Mouse (Mus musculus) heart, embryonic 16.5 days (tissue): ENCODE results near the gene Kif16b. TPM values are rescaled to one million over a fixed set of nuclear protein-coding genes. Genes with fewer than 3 reads are reported as not detected.

Experiments used
- ATAC-seq: fragments of 200-750 bp; cut with Nextera tagmentation; replicated peaks from 2 replicates; pipeline ENCODE4 v1.8.0; 2017; ENCODE audit warnings: moderate number of reproducible peaks; ENCODE audit not compliant: insufficient read depth, low FRiP score; ENCODE audit errors: extremely low read depth
- H3K27ac ChIP-seq: fragments of 300-500 bp; sonication (generic); 2 replicates; pipeline ENCODE4 v1.5.1; 2014; ENCODE audit warnings: mild to moderate bottlenecking, low read length, control low read depth, moderate library complexity
- H3K27me3 ChIP-seq: fragments of 300-500 bp; sonication (generic); 2 replicates; pipeline ENCODE4 v1.6.1; 2014; ENCODE audit warnings: low read length, mixed read lengths; ENCODE audit not compliant: control insufficient read depth, insufficient read depth
- H3K36me3 ChIP-seq: fragments of 300-500 bp; sonication (generic); 2 replicates; pipeline ENCODE4 v1.6.1; 2014; ENCODE audit not compliant: control insufficient read depth, insufficient read depth
- H3K4me1 ChIP-seq: fragments of 300-500 bp; sonication (generic); 2 replicates; pipeline ENCODE4 v1.6.1; 2014; ENCODE audit warnings: low read length, mixed read lengths; ENCODE audit not compliant: control insufficient read depth, insufficient read depth
- H3K4me2 ChIP-seq: fragments of 300-500 bp; sonication (generic); 2 replicates; pipeline ENCODE4 v1.6.1; 2014; ENCODE audit warnings: low read depth, mild to moderate bottlenecking, control low read depth, low read length
- H3K4me3 ChIP-seq: fragments of 300-500 bp; sonication (generic); 2 replicates; pipeline ENCODE4 v1.5.1; 2014; ENCODE audit warnings: mild to moderate bottlenecking, control low read depth, low read length
- H3K9ac ChIP-seq: fragments of 300-500 bp; sonication (generic); 2 replicates; pipeline ENCODE4 v1.6.1; 2014; ENCODE audit warnings: low read length, control low read depth
- H3K9me3 ChIP-seq: fragments of 300-500 bp; sonication (generic); replicated peaks from 2 replicates; pipeline ENCODE4 v1.6.1; 2016; ENCODE audit warnings: low read length; ENCODE audit not compliant: control insufficient read depth
- WGBS: fragments of 180-500 bp; shearing (Covaris S2); extraction: QIAGEN DNeasy Blood & Tissue Kit; methylation state at CpG from one replicate; pipeline ENCODE4 v1.1.7; 2014; 5-methylcytosine and 5-hydroxymethylcytosine counted together
- polyA plus RNA-seq: library from polyadenylated mRNA; unstranded; fragments of >200 nt; fragmentation: Nextera tagmentation; extraction: Ambion mirVana; gene quantifications from 2 replicates; pipeline ENCODE4 v1.2.1, GENCODE M21; 2015

Kif16b gene
- polyA plus RNA-seq, 1 experiment from 2014 or later: 11.8 TPM

DNA sequence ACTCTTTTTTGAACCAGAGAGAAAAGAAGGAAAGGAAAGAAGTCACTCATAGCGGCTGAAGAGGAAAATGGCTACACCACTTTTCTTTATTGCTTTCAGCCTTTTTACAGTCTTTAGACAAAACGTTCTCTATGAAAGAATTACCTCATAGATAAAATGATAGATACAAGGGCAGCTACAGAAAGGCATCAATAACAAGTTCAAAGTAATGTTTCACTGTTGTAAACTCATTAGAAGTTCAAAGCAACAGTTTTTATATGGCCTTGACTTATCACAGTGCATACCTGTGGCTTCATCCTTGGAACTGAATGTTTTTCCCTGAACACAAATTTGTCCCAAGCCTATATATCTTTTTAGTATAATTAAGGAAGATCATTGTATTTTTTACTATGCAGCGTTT, 62.6 kb downstream of the Kif16b start:
- Histone ChIP-seq H3K27me3 (no peaks in the 10 kb centered on the region), H3K27ac (no peak overlapping the region), H3K4me2 (no peak overlapping the region), H3K36me3 (peaks cover 5% of the 10 kb centered on the region), H3K9me3 (no peaks in the 10 kb centered on the region), H3K4me3 (no peak overlapping the region), H3K9ac (no peak overlapping the region), H3K4me1 (peaks cover 3% of the 10 kb centered on the region; the same call in 1 of the 2 replicates)
- no peak for ATAC-seq
- WGBS: 69% methylated on average over 3 of the region's 3 CpGs

DNA sequence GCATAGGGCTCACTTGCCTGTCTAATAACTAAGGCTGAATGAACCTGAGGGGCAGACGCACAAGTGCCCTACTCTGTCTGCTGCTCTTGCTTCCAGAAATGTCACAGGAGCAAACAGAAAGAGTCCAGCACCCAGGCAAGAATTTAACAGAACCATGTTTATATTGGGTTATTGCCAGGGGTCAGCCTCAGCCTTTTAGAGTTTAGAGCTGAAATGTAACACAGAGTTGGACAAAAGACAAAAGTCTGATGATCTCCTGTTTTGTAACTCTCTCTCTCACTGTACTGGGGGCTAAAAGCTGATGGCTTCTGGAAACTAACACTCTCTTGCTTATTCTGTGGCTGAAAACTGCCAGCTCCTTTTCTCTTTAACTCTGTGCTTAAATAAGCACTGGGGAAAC, 63.2 kb downstream of the Kif16b start:
- Histone ChIP-seq H3K4me1 (peaks cover 3% of the 10 kb centered on the region; the same call in 1 of the 2 replicates), H3K4me3 (no peak overlapping the region), H3K36me3 (peaks cover 7% of the 10 kb centered on the region), H3K27ac (no peak overlapping the region), H3K4me2 (no peak overlapping the region), H3K9me3 (no peaks in the 10 kb centered on the region), H3K27me3 (no peaks in the 10 kb centered on the region), H3K9ac (no peak overlapping the region)
- WGBS: 48% methylated on average over 1 of the region's 1 CpGs
- ATAC-seq: no peak

DNA sequence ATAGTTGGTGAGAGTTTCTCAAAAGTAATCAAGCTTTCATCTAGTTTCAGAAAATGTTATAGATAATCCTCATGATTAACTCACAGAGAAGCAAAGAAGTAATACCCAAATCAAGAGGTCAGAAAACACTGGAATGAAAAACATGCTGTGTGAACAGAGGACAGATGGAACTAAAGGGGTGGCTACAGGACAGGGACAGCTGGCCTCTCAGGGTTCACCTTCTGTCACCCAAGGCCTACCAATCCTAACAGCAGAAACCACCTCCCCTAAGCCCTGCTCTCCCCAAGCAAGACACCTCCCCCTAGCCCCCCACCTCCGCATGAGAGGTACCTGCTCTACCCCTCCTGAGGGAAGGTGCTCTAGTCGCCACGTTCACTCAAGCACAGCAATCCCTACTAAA, 66.6 kb downstream of the Kif16b start:
- ATAC-seq: no peak
- Histone ChIP-seq H3K4me3 (no peak overlapping the region), H3K36me3 (peaks cover 5% of the 10 kb centered on the region), H3K9me3 (no peaks in the 10 kb centered on the region), H3K4me2 (no peak overlapping the region), H3K27me3 (no peaks in the 10 kb centered on the region), H3K4me1 (peaks cover 3% of the 10 kb centered on the region; the same call in 1 of the 2 replicates), H3K9ac (no peak overlapping the region), H3K27ac (no peak overlapping the region)
- WGBS: 79% methylated on average over 3 of the region's 3 CpGs

DNA sequence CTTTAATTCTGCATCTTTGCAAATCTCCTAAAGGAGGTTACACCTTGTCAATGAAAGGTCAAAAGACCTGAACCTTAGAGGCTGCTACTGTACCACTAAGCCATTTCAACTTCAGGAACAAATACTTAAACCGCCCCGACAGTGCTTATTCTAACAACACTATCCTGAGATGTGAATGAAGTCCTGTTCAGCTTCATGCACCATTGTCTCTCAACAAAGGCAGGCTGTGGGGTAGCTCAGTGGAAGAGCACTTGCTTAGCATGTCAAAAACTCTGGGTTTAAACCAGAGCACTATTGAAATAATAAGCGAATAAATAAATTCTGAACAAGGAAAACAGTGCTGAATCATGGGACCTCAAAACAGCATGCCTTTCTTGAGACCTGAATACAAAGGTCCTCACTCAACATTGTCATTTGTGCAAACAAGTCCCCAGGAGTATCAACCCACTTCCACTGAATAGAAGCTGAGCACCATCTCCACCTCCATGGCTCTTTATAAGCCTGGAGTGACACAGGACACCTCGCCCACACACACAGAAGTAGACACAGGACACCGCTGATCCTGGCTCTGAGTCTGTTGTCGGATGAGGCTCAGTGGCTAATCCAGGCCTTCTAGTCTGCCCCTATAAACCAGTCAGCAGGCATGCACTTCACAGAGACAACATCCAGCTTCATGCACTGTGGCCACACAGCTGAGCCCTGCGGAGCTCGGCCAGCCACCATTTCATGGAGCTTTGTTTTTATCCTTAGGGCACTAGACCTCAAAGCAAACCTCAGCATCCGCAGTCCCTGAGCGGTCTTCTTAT, 68.5 kb downstream of the Kif16b start:
- H3K9ac ChIP-seq: no peak overlapping the region
- no peaks in the 10 kb centered on the region for H3K9me3 ChIP-seq
- 82% methylated on average over 10 of the region's 10 CpGs for WGBS
- ATAC-seq: no peak
- H3K4me2 ChIP-seq: no peak overlapping the region
- H3K27ac ChIP-seq: no peak overlapping the region
- peaks cover 1% of the 10 kb centered on the region; the same call in 1 of the 2 replicates for H3K4me1 ChIP-seq
- H3K27me3 ChIP-seq: no peaks in the 10 kb centered on the region
- no peak overlapping the region for H3K4me3 ChIP-seq
- H3K36me3 ChIP-seq: peaks cover 3% of the 10 kb centered on the region

DNA sequence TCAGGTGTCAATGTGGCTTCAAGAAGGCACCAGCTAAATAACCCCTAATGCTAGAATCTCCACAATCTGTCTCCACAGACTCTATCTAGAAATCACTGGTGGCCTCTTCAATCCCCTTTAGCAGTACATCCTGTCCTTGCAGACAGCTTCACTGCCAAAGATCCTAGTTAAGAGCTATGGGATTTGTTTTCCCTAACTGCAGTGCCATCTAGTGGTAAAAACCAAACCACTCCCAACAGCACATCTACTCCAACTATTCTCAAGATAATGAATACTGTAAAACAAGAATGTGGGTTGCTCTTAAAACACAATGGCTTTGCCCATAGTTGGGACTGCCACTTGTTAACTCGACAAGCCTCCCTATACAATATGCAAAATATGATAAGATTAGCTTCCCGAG, 88.3 kb downstream of the Kif16b start:
- Histone ChIP-seq H3K36me3 (no peaks in the 10 kb centered on the region), H3K9me3 (no peaks in the 10 kb centered on the region), H3K9ac (no peak overlapping the region), H3K4me3 (no peak overlapping the region), H3K27ac (no peak overlapping the region), H3K4me2 (no peak overlapping the region), H3K4me1 (peaks cover 2% of the 10 kb centered on the region; the same call in 1 of the 2 replicates), H3K27me3 (no peaks in the 10 kb centered on the region; the same call in 1 of the 2 replicates)
- 21% methylated on average over 2 of the region's 2 CpGs for WGBS
- ATAC-seq: no peak; the same call in 1 of the 2 replicates

DNA sequence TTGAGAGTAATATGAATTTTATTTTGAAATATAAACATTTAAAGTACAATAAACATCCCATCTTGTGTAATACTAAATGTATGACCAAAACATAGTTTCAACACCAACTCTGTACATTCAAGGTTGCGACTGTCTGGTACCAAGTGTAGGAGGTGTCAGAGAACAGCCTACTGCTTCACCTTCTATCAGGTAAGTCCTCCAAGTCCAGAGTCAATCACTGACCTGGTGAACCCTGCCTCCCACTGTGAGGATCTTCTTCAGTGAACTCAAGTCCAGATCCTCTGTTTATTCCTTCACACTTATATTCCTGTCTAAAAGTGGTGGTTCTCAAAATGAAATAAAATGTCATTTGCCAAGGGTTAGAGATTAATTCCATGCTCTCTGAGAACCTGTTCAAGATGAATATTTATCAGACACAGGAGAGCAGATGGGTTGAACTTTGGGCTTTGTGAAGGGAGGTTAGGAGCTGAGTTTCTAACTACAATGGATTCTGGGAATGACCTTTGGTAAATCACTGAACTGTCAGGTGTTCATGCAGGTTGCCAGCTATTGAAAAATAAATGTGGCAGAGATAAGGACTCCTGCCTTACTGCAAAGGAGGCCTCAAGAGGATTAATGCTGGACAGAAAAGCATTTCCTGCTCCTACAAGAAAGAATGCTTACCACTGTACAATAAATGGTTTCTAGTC, 97.4 kb downstream of the Kif16b start:
- 100% methylated on average over 1 of the region's 1 CpGs for WGBS

DNA sequence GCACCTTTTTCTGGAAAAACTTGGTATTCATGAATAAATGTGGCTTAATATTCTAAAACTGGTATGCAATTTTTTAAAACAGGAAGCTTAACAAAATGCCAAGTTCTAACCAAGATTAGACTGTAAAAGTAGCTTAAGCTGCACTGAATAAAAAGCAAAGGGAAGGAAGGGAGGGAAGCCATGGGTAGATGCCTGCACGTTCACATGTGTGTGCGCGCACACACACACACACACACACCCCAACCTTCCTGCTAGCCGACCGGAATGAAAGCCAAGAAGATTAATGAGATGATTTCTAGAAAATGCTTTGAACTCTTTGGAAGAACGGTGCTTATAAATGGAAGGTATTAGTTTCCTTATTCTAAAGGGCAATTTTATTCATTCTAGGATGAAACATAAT, 104.0 kb downstream of the Kif16b start:
- 67% methylated on average over 6 of the region's 6 CpGs for WGBS
- no peaks in the 10 kb centered on the region for H3K9me3 ChIP-seq
- H3K4me2 ChIP-seq: no peak overlapping the region
- H3K4me3 ChIP-seq: no peak overlapping the region
- no peak overlapping the region for H3K27ac ChIP-seq
- H3K4me1 ChIP-seq: no peaks in the 10 kb centered on the region
- H3K36me3 ChIP-seq: no peaks in the 10 kb centered on the region
- no peak for ATAC-seq
- no peak overlapping the region for H3K9ac ChIP-seq
- no peaks in the 10 kb centered on the region for H3K27me3 ChIP-seq

More for the DNA sequence above, 97.4 kb downstream of the Kif16b start:
- Histone ChIP-seq H3K4me1 (no peaks in the 10 kb centered on the region), H3K27ac (no peak overlapping the region), H3K4me3 (no peak overlapping the region), H3K36me3 (no peaks in the 10 kb centered on the region), H3K9ac (no peak overlapping the region), H3K9me3 (no peaks in the 10 kb centered on the region), H3K27me3 (no peaks in the 10 kb centered on the region), H3K4me2 (no peak overlapping the region)
- ATAC-seq: no peak

DNA sequence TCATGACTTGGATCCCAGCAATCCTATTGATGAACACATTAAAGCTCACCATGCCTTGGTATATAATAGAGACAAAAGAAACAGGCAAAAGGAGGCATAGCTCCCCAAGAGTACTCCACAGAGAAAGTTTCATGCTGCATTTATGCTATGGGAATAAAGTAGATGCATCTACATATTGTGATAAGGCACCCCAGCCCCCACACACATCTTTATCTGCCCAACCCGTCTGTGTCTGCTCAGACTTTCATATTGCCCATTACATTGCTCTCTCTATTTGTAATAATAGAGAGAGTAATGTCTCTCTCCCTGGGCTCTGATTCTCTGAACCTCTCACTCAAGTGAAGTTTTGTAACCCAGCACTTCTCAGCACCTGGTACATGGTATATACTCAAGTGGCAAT, 126.0 kb downstream of the Kif16b start:
- no peak overlapping the region for H3K9ac ChIP-seq
- H3K27ac ChIP-seq: no peak overlapping the region
- 25% methylated on average over 1 of the region's 1 CpGs for WGBS
- H3K4me2 ChIP-seq: no peak overlapping the region
- H3K27me3 ChIP-seq: no peaks in the 10 kb centered on the region
- no peak overlapping the region for H3K4me3 ChIP-seq
- H3K4me1 ChIP-seq: 0 out of 2 replicates have a peak, but pooled peaks cover 2% of the 10 kb centered on the region
- H3K9me3 ChIP-seq: no peaks in the 10 kb centered on the region
- H3K36me3 ChIP-seq: no peaks in the 10 kb centered on the region
- no peak for ATAC-seq

DNA sequence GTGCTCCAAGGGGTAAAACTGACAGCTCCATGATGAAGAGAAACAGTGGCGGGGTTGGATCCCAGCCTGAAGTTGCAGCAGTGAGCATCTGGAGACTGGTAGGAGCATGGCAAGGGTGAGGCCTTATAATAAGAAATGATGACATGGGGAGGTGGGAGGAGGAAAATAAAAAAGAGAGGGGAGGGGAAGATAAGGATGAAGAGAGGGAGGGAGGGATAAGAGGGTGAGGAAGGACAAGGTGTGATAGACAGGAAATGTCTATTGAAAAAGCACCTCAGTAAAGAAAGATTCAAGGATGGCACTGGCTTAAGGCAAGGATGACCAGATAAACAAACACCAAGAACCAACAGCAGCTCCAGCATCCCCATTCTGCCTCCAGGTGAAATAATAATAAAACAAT, 126.6 kb downstream of the Kif16b start:
- WGBS: 74% methylated on average over 1 of the region's 1 CpGs
- Histone ChIP-seq H3K9ac (no peak overlapping the region), H3K9me3 (no peaks in the 10 kb centered on the region), H3K4me3 (no peak overlapping the region), H3K27ac (no peak overlapping the region), H3K4me2 (no peak overlapping the region), H3K27me3 (no peaks in the 10 kb centered on the region), H3K36me3 (no peaks in the 10 kb centered on the region), H3K4me1 (0 out of 2 replicates have a peak, but pooled peaks cover 2% of the 10 kb centered on the region)
- no peak for ATAC-seq
